Mouse (Mus musculus): Measurements from ENCODE around the gene Qrsl1. TPM values are rescaled to one million over a fixed set of nuclear protein-coding genes. Genes with fewer than 3 reads are reported as not detected.

Qrsl1 gene
- total and polyA plus RNA-seq, 3 experiments = 2.8 to 8.2 (median 6.3) TPM

GRCm38 (mm10) chr10:43923096-43923495 is 21.6 kb upstream of the Qrsl1 start:
- ATAC-seq (ENCODE audit: extremely low read depth, insufficient number of reproducible peaks, low FRiP score, poor library complexity, severe bottlenecking) (no peak), DNase-seq (ENCODE audit: low spot score) (no peak)
- Histone ChIP-seq H3K4me1 (ENCODE audit: insufficient read depth, low read depth, low read length) (no peaks in the 10 kb centered on the region), H3K27me3 (ENCODE audit: insufficient read depth, low read length) (no peaks in the 10 kb centered on the region), H3K36me3 (replicated peaks) (peaks cover 71% of the 10 kb centered on the region), H3K9me3 (replicated peaks) (no peaks in the 10 kb centered on the region), H3K4me3 (ENCODE audit: low read depth, low read length) (no peak overlapping the region)
- TF ChIP-seq GATA2 (IDR thresholded peaks at IDR 0.05; ENCODE audit: borderline replicate concordance, low read depth, low read length) (no peak), GATA1 (IDR thresholded peaks at IDR 0.05; ENCODE audit: borderline replicate concordance, low read length) (no peak), POLR2AphosphoS5 (IDR thresholded peaks at IDR 0.05; ENCODE audit: insufficient replicate concordance, low read depth, low read length) (no peak), CTCF (IDR thresholded peaks at IDR 0.05; ENCODE audit: low read depth, low read length) (no peak), TAL1 (conservative IDR thresholded peaks at IDR 0.05; ENCODE audit: low read depth, low read length) (no peak)

- TF ChIP-seq GATA2 (IDR thresholded peaks at IDR 0.05; ENCODE audit: borderline replicate concordance, low read depth, low read length) (no peak), CTCF (IDR thresholded peaks at IDR 0.05; ENCODE audit: low read depth, low read length) (peak; percentile 38; the same call in 1 of the 2 replicates), POLR2AphosphoS5 (IDR thresholded peaks at IDR 0.05; ENCODE audit: insufficient replicate concordance, low read depth, low read length) (no peak), GATA1 (IDR thresholded peaks at IDR 0.05; ENCODE audit: borderline replicate concordance, low read length) (no peak), TAL1 (conservative IDR thresholded peaks at IDR 0.05; ENCODE audit: low read depth, low read length) (no peak)
- Histone ChIP-seq H3K9me3 (replicated peaks) (no peaks in the 10 kb centered on the region), H3K4me1 (ENCODE audit: insufficient read depth, low read depth, low read length) (peaks cover 5% of the 10 kb centered on the region; the same call in 1 of the 2 replicates), H3K27me3 (ENCODE audit: insufficient read depth, low read length) (no peaks in the 10 kb centered on the region), H3K36me3 (replicated peaks) (peaks cover 72% of the 10 kb centered on the region), H3K4me3 (ENCODE audit: low read depth, low read length) (no peak overlapping the region)
- DNase-seq (ENCODE audit: low spot score) (no peak), ATAC-seq (ENCODE audit: extremely low read depth, insufficient number of reproducible peaks, low FRiP score, poor library complexity, severe bottlenecking) (no peak)
These were observed 17.4 kb upstream of the Qrsl1 start for GRCm38 (mm10) chr10:43918696-43919608.

GRCm38 (mm10) chr10:43916737-43917136 is 15.2 kb upstream of the Qrsl1 start:
- peaks cover 71% of the 10 kb centered on the region for H3K36me3 ChIP-seq (replicated peaks)
- H3K27me3 ChIP-seq (ENCODE audit: insufficient read depth, low read length) = no peaks in the 10 kb centered on the region
- TF ChIP-seq TAL1 (conservative IDR thresholded peaks at IDR 0.05; ENCODE audit: low read depth, low read length) (no peak), POLR2AphosphoS5 (IDR thresholded peaks at IDR 0.05; ENCODE audit: insufficient replicate concordance, low read depth, low read length) (no peak), CTCF (IDR thresholded peaks at IDR 0.05; ENCODE audit: low read depth, low read length) (no peak), GATA2 (IDR thresholded peaks at IDR 0.05; ENCODE audit: borderline replicate concordance, low read depth, low read length) (no peak)
- ATAC-seq (ENCODE audit: extremely low read depth, insufficient number of reproducible peaks, low FRiP score, poor library complexity, severe bottlenecking) = no peak
- H3K4me1 ChIP-seq (ENCODE audit: insufficient read depth, low read depth, low read length) = peaks cover 6% of the 10 kb centered on the region; the same call in 1 of the 2 replicates
- no peaks in the 10 kb centered on the region for H3K9me3 ChIP-seq (replicated peaks)
- no peak for DNase-seq (ENCODE audit: low spot score)
- H3K4me3 ChIP-seq (ENCODE audit: low read depth, low read length) = no peak overlapping the region

GRCm38 (mm10) chr10:43916181-43916580 is 14.6 kb upstream of the Qrsl1 start:
- ATAC-seq (ENCODE audit: extremely low read depth, insufficient number of reproducible peaks, low FRiP score, poor library complexity, severe bottlenecking) = no peak
- no peak for DNase-seq (ENCODE audit: low spot score)
- peaks cover 6% of the 10 kb centered on the region; the same call in 1 of the 2 replicates for H3K4me1 ChIP-seq (ENCODE audit: insufficient read depth, low read depth, low read length)
- no peak overlapping the region for H3K4me3 ChIP-seq (ENCODE audit: low read depth, low read length)
- TF ChIP-seq GATA1 (IDR thresholded peaks at IDR 0.05; ENCODE audit: borderline replicate concordance, low read length) (no peak), GATA2 (IDR thresholded peaks at IDR 0.05; ENCODE audit: borderline replicate concordance, low read depth, low read length) (no peak), CTCF (IDR thresholded peaks at IDR 0.05; ENCODE audit: low read depth, low read length) (no peak), TAL1 (conservative IDR thresholded peaks at IDR 0.05; ENCODE audit: low read depth, low read length) (no peak), POLR2AphosphoS5 (IDR thresholded peaks at IDR 0.05; ENCODE audit: insufficient replicate concordance, low read depth, low read length) (no peak)
- H3K9me3 ChIP-seq (replicated peaks) = no peaks in the 10 kb centered on the region
- no peaks in the 10 kb centered on the region for H3K27me3 ChIP-seq (ENCODE audit: insufficient read depth, low read length)
- peaks cover 72% of the 10 kb centered on the region for H3K36me3 ChIP-seq (replicated peaks)

- Histone ChIP-seq H3K27me3 (ENCODE audit: insufficient read depth, low read length) (no peaks in the 10 kb centered on the region), H3K4me1 (ENCODE audit: insufficient read depth, low read depth, low read length) (peaks cover 6% of the 10 kb centered on the region; the same call in 1 of the 2 replicates), H3K4me3 (ENCODE audit: low read depth, low read length) (no peak overlapping the region), H3K36me3 (replicated peaks) (peaks cover 70% of the 10 kb centered on the region), H3K9me3 (replicated peaks) (no peaks in the 10 kb centered on the region)
- no peak for DNase-seq (ENCODE audit: low spot score)
- no peak for TF ChIP-seq POLR2AphosphoS5 (IDR thresholded peaks at IDR 0.05; ENCODE audit: insufficient replicate concordance, low read depth, low read length)
- TF ChIP-seq TAL1 (conservative IDR thresholded peaks at IDR 0.05; ENCODE audit: low read depth, low read length) = no peak
- TF ChIP-seq GATA2 (IDR thresholded peaks at IDR 0.05; ENCODE audit: borderline replicate concordance, low read depth, low read length) = no peak
- TF ChIP-seq GATA1 (IDR thresholded peaks at IDR 0.05; ENCODE audit: borderline replicate concordance, low read length) = no peak
- no peak for TF ChIP-seq CTCF (IDR thresholded peaks at IDR 0.05; ENCODE audit: low read depth, low read length)
- no peak for ATAC-seq (ENCODE audit: extremely low read depth, insufficient number of reproducible peaks, low FRiP score, poor library complexity, severe bottlenecking)
These were observed 10.7 kb upstream of the Qrsl1 start for GRCm38 (mm10) chr10:43912236-43912635.

- H3K36me3 ChIP-seq (replicated peaks) = peaks cover 60% of the 10 kb centered on the region
- ATAC-seq (ENCODE audit: extremely low read depth, insufficient number of reproducible peaks, low FRiP score, poor library complexity, severe bottlenecking) = no peak
- no peak for TF ChIP-seq GATA2 (IDR thresholded peaks at IDR 0.05; ENCODE audit: borderline replicate concordance, low read depth, low read length)
- TF ChIP-seq GATA1 (IDR thresholded peaks at IDR 0.05; ENCODE audit: borderline replicate concordance, low read length) = no peak
- TF ChIP-seq CTCF (IDR thresholded peaks at IDR 0.05; ENCODE audit: low read depth, low read length) = no peak
- TF ChIP-seq TAL1 (conservative IDR thresholded peaks at IDR 0.05; ENCODE audit: low read depth, low read length) = no peak
- no peak for TF ChIP-seq POLR2AphosphoS5 (IDR thresholded peaks at IDR 0.05; ENCODE audit: insufficient replicate concordance, low read depth, low read length)
These were observed 9.3 kb upstream of the Qrsl1 start for GRCm38 (mm10) chr10:43910873-43911142.

More at GRCm38 (mm10) chr10:43910873-43911142, 9.3 kb upstream of the Qrsl1 start:
- no peak for DNase-seq (ENCODE audit: low spot score)
- H3K27me3 ChIP-seq (ENCODE audit: insufficient read depth, low read length) = no peaks in the 10 kb centered on the region
- peaks cover 2% of the 10 kb centered on the region; the same call in 1 of the 2 replicates for H3K4me1 ChIP-seq (ENCODE audit: insufficient read depth, low read depth, low read length)
- no peak overlapping the region for H3K4me3 ChIP-seq (ENCODE audit: low read depth, low read length)
- no peaks in the 10 kb centered on the region for H3K9me3 ChIP-seq (replicated peaks)
